Mouse (Mus musculus) frontal cortex, adult (tissue): ENCODE measurements around the gene Dok3.

Experiments
- ATAC-seq: cut with Nextera tagmentation; 2 replicates; pipeline ENCODE4 v1.9.2; 2017; ENCODE audit warnings: mild to moderate bottlenecking, moderate library complexity, mixed read lengths; ENCODE audit not compliant: low TSS enrichment

Dok3 gene

DNA sequence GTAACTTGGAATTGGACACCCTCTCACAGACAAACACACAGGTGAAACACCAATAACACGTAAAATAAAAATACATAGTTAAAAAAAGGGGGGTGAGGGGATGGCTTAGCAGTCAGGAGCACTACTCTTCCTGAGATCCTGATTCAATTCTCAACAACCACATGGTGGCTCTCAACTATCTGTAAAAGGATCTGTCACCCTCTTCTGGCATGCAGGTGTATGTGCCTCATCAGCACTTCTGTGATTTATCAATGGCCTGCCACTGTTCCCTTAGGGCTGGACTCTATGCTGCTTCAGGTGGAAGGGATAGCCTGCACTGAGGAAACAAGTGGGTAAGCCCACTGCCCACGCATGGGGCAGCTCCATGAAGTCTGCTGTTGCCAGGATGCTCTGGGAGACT is 11.8 kb upstream of the Dok3 start:
- ATAC-seq = no peak

DNA sequence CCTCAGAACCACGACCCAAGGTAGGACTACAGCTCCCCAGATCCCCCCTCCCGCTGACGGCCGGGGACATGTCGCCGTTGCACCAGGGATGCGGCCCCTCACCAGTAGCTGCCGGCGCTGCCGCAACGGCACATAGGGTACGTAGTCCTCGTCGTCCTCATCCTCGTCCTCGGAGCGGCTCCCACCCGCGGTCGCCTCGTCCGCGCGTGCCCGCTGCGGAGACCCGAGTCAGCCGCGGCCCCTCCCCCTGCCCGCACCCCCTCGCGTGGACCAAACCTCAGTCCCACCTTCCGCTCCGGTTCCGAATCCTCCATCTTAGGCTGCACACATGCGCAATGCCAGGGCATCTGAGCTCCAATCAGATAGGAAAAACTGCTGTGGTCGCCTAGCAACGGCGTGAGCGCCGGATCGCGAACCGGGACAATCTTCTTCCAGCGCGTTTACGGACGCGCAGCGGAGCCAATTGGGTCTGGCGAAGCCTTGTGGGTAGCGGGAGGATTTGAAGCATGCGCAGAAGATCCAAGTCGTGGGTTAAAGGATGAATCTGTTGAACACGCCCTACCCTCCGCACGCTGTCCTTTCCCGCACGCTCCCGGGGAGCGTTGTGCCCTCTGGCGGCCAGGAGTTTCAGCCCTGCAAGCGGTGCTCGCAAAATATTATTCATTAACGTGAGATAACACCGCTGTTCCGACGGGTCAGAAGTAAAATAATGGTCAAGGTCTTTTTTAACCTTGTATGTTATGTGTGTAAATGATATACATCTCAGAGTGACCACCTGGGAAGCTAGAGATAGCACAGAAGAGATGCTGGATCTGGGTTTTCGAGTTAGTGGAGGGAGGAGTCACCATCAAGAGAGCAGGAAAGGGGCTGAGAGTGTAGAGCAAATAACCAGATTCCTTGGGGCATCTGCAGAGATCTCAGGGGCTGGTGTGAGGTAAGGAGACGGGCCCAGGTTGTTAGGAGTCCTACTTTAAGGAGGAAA is 7.4 kb upstream of the Dok3 start, which contains the start of gene Ddx41:
TSS of gene Ddx41 (minus strand) at position 465 of the 982 bp plus-strand sequence.
- ATAC-seq = peak; percentile 94

DNA sequence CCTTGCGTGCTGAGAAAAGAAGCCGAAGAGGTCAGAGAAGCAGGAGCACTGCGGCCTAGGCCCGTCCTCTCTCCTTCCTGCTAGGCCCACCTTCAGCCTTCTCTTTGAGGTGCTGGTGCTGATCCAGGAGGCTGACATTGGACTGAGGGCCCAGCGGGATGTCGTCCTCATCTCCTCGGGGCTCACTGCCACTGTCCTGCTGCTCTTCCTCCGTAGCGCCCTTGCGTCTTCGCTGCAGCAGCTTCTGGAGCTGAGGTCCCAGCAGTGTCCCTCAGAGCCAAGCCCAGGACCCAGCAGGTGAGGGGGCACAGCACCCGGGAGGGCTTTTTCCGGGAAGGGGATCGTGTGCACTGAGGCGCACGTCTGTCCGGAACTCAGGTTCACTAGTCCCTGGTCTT is 6.7 kb upstream of the Dok3 start:
- ATAC-seq = no peak

DNA sequence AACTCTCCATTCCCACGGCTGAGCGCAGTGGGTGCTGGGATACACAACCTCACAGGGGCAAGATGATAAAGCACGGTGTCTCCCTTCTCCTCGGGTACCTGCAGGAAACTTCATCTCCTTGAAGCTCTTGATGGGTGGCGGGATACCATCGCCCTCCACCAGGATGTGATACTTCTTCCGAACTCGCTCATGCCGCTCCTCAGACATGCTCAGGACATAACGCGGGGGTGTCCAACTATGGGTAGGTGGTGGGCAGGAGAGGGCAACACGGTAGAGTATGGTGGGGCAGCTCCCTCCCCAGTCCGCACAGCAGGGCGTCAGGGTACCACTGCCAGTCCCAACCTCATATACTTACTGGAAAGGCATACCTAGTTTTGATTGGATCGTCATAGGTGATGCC is 6.1 kb upstream of the Dok3 start:
- ATAC-seq = no peak

DNA sequence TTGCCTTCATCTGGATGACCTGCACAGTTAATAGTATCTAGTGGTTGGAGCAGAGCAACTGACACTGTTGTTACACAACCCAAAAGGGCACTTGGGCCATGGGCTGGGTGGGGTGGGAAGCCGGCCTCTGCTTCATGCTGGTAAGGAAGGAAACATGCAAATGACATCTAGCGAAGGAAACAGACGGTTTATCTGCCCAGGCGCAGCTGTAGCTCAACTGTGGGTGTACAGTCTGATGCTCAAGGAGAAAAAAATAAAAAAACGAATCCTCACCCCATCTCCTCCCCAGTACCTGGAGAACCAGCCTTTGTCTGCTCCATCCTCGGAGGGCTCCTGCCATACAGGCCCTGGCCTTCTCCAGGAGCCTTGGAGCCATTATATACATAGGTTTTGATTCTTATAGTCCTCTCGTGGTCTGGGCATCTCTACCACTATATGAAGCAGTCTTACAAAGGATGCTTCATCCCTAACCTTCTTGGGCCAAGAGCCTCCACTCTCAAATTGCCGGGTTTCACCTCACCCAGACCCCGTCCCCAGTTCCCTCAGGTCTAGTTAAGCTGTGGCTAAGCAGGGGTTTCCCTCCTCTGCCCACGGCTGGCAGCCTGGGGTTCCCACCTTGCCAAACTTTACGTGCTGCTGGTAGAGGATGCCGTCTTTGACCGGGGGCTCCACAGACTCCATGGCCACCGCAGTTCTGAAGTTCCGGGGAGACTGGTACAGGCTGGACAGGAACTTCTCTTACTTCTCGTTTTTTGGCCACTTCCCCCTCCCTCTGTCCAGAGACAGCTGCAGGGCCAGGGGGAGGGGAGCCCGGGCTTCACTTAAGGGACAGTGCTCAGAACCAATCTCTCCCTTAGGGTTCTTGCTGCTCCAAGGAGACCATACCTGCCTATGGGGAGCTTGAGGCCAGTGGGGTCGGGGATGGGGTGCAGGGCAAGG is 993 bp downstream of the Dok3 start:
- ATAC-seq = peak; percentile 64

DNA sequence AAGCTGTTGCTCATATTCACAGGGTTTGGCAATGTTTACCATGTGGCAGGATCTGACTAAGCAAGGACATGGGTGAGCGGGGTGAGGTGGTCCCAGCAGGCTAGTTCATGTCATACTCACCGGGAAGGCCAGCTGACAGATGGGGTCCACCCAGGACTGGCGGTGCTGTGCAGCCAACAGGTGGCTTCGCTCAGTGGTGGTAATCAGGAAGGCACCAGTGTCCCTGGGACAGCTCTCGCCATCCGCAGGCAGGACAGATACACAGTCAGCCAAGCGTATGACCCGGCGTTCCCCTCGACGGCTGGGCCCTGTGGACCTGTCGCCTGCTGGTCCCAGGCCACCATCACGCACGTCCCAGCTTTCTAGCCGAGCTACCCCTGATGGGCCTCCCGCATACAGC is 1.9 kb downstream of the Dok3 start:
- ATAC-seq = no peak

DNA sequence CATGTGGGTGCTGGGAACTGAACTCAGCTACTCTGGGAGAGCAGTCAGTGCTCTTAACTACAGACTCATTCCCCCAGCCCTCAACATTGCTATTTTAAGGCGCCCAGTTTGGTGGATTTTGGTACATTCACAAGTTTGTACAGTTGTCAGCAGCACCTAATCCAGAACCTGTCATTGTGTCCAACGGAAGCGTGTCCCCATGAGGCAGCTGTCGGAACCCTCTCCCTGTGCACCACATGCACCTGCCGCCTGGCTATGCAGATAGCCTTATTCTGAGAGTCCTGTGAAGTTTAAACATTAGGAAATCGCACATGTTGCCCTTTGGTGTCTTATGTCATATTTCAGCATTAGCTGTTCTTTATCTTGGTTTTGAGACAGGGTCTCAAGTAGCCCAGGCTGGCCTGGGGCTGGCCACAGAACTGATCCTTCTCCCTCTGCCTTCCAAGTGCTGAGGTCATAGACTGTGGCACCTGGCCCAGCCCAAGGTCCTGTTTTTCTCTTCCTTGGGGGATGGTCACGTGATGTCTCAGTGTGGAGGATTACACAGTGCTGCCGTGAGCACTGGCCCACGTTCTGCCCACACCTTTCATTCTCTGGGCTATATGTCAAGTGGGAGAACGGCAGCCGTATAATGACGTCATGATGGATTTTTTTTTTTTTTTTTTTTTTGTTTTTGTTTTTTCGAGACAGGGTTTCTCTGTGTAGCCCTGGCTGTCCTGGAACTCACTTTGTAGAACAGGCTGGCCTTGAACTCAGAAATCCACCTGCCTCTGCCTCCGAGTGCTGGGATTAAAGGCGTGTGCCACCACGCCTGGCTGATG is 3.2 kb downstream of the Dok3 start:
- no peak for ATAC-seq

DNA sequence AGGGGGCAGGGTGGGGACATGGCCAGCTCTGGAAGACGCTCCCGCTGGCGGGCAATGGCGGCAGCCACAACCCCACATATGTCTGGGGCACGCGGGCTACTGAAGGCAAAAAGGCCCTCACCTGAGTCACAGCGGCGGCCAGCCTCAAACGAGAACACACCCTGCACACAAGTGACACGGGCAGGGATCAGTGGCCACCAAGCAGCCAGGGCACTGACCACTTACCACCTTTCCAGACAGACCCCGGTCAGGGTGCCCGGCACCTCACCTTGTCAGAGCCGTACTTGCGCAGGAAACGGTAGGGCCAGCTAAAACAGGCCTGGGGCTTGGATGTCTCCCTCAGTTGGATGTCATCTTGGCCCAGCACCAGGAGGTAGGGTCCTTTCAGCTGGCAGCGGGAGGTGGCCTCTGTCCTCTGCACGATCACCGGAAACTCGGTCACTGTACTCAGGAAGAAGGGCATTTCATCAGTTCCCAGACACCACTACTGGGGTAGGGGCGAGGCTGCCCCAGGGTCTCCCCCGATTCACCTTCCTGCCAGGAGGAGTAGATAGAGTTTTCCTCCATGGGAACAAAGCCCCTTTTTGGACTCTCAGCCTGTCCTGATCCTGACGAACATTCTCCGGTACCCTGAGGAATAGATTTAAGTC is 5.0 kb downstream of the Dok3 start:
- no peak for ATAC-seq

DNA sequence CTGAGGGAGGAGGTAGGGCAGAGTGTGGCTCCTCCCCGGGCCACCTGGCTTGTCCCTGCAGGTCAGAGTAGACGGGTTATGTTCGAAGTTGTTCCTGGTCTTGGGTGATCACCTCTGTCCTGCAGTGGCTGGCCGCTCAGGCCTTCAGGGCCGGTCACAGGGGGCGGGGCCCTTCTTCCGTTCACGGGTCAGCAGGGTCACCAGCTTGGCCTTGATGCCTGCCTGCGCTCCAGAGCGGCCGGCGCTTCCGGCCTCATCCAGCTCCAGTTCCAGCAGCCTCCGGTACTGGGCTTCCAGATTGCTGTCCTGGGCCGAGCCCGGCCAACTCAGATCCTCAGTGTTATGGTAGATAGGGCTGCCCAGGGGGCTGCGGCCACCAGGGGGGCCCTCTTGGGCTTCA is 5.8 kb downstream of the Dok3 start:
- no peak for ATAC-seq

DNA sequence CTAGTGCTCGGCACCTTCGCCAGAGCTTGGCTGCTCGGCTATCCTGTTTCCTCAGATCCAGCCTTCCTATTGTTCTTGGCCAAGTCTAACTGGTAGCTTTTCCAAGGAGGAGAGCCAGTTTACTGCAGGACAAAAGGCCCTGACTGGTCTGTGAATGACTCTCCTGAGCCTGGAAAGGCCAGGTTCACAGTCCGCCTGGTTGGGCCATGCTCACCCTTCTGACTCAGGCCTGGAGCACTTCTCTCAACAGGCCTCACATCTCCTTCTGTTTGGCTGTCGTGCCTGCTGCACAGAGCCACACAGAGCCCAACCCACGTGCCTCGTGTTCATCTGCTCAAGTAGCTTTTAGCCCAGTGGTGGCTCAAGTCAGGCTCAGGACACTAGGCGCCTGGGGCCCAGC is 6.4 kb downstream of the Dok3 start:
- ATAC-seq = no peak

DNA sequence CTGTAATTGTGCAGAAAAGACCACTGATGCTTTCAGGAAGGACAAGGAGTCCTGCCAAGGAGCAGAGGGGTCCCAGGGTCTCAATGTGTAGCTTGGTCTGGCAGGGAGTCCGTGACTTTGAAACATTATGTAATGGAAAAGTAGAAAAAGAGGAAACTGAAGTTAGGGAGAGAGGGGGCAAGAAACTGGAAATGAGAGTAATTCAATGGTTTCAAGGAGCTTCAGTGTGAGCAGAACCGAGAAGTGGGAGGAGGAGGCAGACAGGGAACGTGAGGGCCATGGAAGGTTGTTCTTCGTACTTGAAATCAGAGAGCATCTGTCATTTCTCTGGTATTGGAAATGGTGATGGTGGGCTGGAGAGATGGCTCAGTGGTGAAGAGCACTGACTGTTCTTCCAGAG is 9.5 kb downstream of the Dok3 start:
- ATAC-seq = no peak

DNA sequence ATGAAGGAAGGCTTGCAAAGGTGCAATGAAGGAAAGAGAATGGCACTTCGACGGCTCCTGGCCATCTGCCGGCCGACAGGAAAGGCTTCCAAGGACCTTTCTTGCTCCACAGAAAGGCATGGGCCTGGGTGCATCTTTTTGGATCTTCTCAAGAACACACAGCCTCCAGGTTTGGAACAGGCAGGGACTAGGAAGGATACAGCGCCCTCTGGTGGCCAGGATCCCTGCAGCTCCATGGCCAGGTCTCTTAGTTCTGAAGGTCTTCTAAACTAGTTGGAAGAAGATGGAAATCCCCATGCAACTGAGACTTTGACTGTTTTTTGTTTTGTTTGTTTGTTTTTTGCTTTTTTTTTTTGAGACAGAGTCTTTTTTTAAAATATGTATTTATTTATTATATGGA is 12.1 kb downstream of the Dok3 start:
- peak; percentile 58; the same call in 1 of the 2 replicates for ATAC-seq

DNA sequence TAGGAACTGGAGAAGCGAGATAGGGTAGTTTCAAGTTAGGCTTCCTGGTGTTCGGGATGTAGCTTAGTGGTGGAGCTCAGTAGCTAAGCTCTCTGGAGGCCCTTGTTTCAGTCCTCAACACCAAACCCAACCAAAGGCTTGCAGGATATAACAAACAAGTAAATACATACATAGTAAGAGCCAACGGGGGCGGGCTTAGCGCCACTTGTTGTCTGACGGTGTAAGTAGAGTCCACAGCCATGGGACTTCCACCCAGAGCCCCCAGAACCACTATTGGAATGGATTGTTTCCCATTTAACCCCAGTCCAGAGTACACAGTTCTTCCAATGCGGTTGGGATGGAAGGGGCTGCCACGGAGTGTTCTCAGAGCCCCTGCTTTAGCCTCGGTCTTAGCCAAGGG is 15.3 kb downstream of the Dok3 start:
- no peak for ATAC-seq

DNA sequence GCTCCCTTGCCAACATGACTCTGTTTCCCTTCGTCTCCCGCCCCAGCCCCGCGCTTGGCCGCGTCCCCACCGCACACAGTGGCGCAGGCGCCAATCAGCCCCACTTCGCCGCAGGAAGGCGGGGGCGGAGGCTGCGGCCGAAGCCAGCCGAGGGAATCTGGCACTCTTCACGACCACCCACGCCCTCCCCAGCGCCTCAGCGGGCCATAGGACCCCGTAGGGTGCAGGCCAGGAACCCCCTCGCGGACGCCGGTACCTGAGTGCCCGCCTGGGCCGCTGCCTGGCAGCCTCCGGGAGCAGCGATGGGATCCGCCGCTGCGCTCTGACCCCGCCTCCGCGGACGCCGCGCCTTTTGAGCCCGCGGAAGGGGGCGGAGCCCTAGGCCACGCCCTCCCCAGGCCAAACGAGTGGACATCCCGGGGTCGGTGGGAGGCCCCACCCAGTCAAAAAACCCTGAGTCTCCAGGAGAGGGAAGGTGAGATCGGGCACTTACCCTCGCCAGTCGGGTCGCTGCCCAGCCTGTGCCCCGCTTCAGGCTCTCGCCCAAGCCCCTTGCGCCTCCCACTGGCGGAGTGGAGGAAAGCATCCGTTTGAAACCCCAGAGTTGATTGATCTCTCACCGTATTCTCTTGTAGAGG is 15.9 kb downstream of the Dok3 start, which contains the start of gene Pdlim7:
TSS of gene Pdlim7 (minus strand) at position 566 of the 638 bp plus-strand sequence.
- ATAC-seq = peak; percentile 54

DNA sequence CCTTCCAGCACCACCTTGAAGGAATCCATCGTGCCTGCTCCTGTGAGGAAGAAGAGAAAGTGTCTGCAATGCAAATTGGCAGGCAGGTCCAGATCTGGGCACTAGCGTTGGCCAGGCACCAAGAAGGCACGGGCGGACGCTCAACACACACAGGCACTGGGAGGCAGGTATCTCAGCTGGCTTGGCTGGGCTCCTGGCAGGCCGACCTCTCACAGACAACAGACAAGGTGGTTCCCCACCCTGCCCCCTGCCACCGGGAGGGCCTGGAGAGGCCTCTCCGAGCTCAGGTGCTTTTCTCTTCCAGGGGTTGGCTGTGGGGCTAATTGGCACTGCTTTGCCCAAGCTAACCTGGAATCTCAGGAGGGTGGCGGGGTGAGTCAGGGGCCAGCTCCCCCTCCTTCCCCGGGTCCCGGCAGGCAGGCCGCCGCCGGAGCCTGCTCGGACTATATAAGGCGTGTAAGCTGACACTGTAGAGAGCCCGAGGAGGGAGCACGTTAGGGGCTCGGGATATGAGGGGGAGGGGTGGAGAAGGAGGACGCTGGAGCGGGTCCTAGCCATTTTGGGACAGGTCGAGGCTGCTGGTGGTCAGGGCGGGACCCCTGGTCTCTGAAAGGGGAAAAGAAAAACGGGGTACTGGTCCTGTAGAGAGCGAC is 16.6 kb downstream of the Dok3 start:
- no peak for ATAC-seq

DNA sequence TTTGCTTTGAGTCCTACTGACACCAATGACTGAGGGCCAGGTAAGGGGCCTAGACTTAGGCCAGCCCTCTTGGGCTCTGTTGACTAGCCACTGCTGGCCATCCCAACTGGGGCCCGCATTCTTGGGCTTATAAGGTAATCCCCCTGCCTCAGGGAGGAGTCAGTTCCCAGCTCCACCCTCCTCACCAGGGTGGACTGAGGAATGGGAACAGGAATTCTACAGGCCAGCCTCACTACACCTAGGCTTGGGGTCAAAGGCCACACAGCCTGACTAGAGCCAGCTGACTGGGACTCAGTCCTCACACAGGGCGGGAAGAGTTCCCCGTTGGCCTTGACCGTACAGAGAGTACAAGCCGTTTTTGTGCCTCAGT is 17.6 kb downstream of the Dok3 start:
- ATAC-seq = no peak

DNA sequence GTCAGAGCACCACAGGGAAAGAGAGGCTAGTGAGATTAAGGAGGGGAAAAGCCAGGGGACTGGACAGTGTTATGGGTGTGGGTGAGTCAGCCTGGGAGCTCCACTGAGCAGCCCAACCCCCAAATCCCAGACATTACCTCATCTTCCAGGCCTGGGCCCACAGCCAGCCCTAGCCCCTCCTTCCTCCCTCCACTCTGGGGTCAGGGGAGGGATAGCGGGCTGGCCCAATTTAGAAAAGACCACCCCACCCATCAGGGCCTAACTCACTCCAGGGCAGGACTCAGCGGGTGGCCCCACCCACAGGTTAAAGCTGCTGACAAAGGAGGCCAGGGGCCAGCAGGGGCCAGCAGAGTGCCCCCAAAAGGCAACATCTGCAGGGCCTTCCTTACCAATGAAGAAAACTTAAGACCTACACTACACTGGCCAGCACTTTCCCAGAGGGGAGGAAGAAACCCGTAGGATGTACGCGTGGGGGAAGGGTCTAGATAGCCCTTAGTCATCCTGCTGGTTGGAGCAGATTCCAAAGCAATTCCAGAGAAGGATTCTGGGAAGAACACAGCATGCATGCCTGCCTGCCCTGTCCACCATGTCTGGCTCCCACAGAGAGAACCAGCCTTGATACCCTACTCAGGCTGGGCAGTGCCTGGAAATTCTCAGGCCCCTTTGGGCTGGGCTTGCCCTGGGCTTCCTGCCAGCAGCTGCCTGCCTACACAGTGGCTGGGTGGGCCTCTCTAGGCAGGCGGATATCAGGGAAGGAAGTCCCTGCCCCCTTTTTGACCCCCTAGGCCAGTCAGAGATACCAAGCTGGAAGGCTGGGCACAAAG is 18.2 kb downstream of the Dok3 start:
- 0 out of 2 replicates have a peak, but pooled peaks have one; percentile 13 for ATAC-seq

DNA sequence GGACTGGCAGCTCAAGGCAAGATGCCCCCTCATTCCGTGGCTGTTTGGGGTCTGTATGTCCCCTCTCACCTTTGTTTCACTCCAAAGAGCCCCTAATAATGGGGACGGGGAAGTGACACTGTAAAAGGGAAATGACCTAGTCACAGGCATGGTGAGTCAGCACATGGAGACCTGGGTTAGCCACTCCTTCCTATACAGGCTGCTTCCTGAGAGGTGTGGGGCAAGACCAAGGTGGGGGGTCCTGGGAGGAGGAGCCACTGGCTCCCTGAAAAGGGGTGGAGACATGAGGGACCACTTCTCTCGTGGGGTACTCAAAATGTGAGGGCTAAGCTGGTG is 18.8 kb downstream of the Dok3 start:
- no peak for ATAC-seq

DNA sequence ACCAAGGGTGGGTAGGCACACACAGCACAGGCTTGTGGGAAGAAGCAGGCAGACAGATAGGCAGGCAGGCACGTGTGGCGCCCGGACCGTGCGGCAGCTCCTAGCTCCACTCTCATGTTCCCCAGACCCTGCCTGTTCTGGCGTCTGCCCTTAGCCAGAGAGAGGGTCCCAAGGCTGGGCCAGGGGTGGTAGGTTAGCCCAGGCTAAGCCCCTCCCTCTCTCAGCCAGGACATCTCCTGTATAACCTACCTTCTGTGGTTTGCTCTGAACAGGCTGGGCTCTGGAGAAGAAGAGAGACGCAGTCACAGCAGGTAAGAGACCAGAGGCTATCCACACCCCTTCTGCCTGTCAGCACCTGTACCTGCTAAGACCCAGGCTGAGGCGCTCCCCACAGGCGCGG is 20.6 kb downstream of the Dok3 start:
- no peak for ATAC-seq
